Mouse (Mus musculus) MEL (cell line): ENCODE results near the gene Acot7. TPM values are rescaled to one million over a fixed set of nuclear protein-coding genes. Genes with fewer than 3 reads are reported as not detected.

ENCODE experiments used
- DNase-seq: peaks from one replicate; pipeline ENCODE4 v3.0.0; 2011; ENCODE audit warnings: low read depth, low spot score
- H3K27ac ChIP-seq: 2 replicates; pipeline ENCODE4 v1.5.1; 2012; ENCODE audit warnings: low read depth, mild to moderate bottlenecking, control low read depth, low read length, moderate library complexity; ENCODE audit not compliant: control insufficient read depth
- H3K27me3 ChIP-seq, 2 experiments: fragments of 150-350 bp in 1 of 2; sonication (generic) in 1 of 2; 2 replicates each; pipeline ENCODE4 v1.6.1; 2012; ENCODE audit warnings: low read length in 2 of 2, mild to moderate bottlenecking in 2 of 2, improper control_type of control experiment in 1 of 2, moderate library complexity in 1 of 2; ENCODE audit not compliant: insufficient read depth in 2 of 2, control insufficient read depth in 1 of 2
- H3K36me3 ChIP-seq, 2 experiments: 2 replicates each; pipeline ENCODE4 v1.6.1; 2012 to 2014; ENCODE audit warnings: low read length in 2 of 2, improper control_type of control experiment in 1 of 2, inconsistent platforms in 1 of 2, mild to moderate bottlenecking in 1 of 2; ENCODE audit not compliant: insufficient read depth in 2 of 2, control insufficient read depth in 1 of 2
- H3K4me1 ChIP-seq, 2 experiments: fragments of 150-350 bp in 1 of 2; sonication (generic) in 1 of 2; 2 replicates each; pipeline ENCODE4 v1.6.1; 2012; ENCODE audit warnings: low read length in 2 of 2, improper control_type of control experiment in 1 of 2, mild to moderate bottlenecking in 1 of 2; ENCODE audit not compliant: insufficient read depth in 2 of 2, control insufficient read depth in 1 of 2
- H3K4me3 ChIP-seq, 2 experiments: fragments of 150-350 bp in 1 of 2; sonication (generic) in 1 of 2; 2 replicates each; pipeline ENCODE4 v1.5.1; 2012; ENCODE audit warnings: low read depth in 2 of 2, low read length in 2 of 2, mild to moderate bottlenecking in 2 of 2, moderate library complexity in 2 of 2, control low read depth in 1 of 2, improper control_type of control experiment in 1 of 2; ENCODE audit not compliant: control insufficient read depth in 1 of 2, insufficient read depth in 1 of 2
- H3K79me2 ChIP-seq: 2 replicates; pipeline ENCODE4 v1.6.1; 2012; ENCODE audit warnings: mild to moderate bottlenecking, low read length, moderate library complexity; ENCODE audit not compliant: control insufficient read depth, poor library complexity, insufficient read depth
- H3K9ac ChIP-seq: 2 replicates; pipeline ENCODE4 v1.6.1; 2012; ENCODE audit warnings: low read depth, mild to moderate bottlenecking, control low read depth, low read length, moderate library complexity; ENCODE audit not compliant: control insufficient read depth, poor library complexity, severe bottlenecking
- H3K9me3 ChIP-seq: fragments of 150-350 bp; sonication (generic); replicated peaks from 2 replicates; pipeline ENCODE4 v1.6.1; 2012; ENCODE audit warnings: mild to moderate bottlenecking, low read length, improper control_type of control experiment, moderate library complexity; ENCODE audit not compliant: insufficient read depth
- BHLHE40 ChIP-seq: IDR thresholded peaks from 2 replicates; pipeline ENCODE4 v1.6.1; 2012; ENCODE audit warnings: low read depth, mild to moderate bottlenecking, inconsistent platforms, low read length, improper control_type of control experiment, borderline replicate concordance
- CTCF ChIP-seq, 3 experiments: IDR thresholded peaks in 2 of 3; conservative IDR thresholded peaks in 1 of 3; 2 replicates each; pipeline ENCODE4 v1.5.1; 2011 to 2012; ENCODE audit warnings: low read length in 3 of 3, low read depth in 2 of 3, mild to moderate bottlenecking in 2 of 3, improper control_type of control experiment in 1 of 3, inconsistent platforms in 1 of 3, mixed read lengths in 1 of 3, moderate library complexity in 1 of 3; ENCODE audit not compliant: control insufficient read depth in 1 of 3, insufficient read depth in 1 of 3, poor library complexity in 1 of 3, severe bottlenecking in 1 of 3
- E2F4 ChIP-seq: IDR thresholded peaks from 2 replicates; pipeline ENCODE4 v1.6.1; 2011; ENCODE audit warnings: low read depth, low read length, improper control_type of control experiment, borderline replicate concordance
- EP300 ChIP-seq, 2 experiments: IDR thresholded peaks; 2 replicates each; pipeline ENCODE4 v1.6.1; 2011; ENCODE audit warnings: improper control_type of control experiment in 2 of 2, low read length in 2 of 2, low read depth in 1 of 2, mild to moderate bottlenecking in 1 of 2
- ETS1 ChIP-seq: IDR thresholded peaks from 2 replicates; pipeline ENCODE4 v1.6.1; 2012; ENCODE audit warnings: low read depth, mild to moderate bottlenecking, inconsistent platforms, low read length, improper control_type of control experiment, moderate library complexity
- GABPA ChIP-seq: IDR thresholded peaks from 2 replicates; pipeline ENCODE4 v1.6.1; 2012; ENCODE audit warnings: low read depth, mild to moderate bottlenecking, inconsistent platforms, low read length, improper control_type of control experiment, moderate library complexity
- HCFC1 ChIP-seq: IDR thresholded peaks from 2 replicates; pipeline ENCODE4 v1.6.1; 2012; ENCODE audit warnings: low read depth, mild to moderate bottlenecking, inconsistent platforms, low read length, improper control_type of control experiment, moderate library complexity
- KAT2A ChIP-seq: conservative IDR thresholded peaks from 2 replicates; pipeline ENCODE4 v1.6.1; 2012; ENCODE audit warnings: low read depth, low read length, improper control_type of control experiment, inconsistent platforms
- MAX ChIP-seq: IDR thresholded peaks from 2 replicates; pipeline ENCODE4 v1.6.1; 2011; ENCODE audit warnings: low read length, improper control_type of control experiment
- MEF2A ChIP-seq: IDR thresholded peaks from 2 replicates; pipeline ENCODE4 v1.6.1; 2014; ENCODE audit warnings: low read depth, mild to moderate bottlenecking, inconsistent platforms, low read length, improper control_type of control experiment; ENCODE audit not compliant: poor library complexity, insufficient replicate concordance, severe bottlenecking; ENCODE audit errors: extremely low read depth
- MXI1 ChIP-seq: IDR thresholded peaks from 2 replicates; pipeline ENCODE4 v1.6.1; 2011; ENCODE audit warnings: mild to moderate bottlenecking, low read depth, low read length, improper control_type of control experiment
- MYB ChIP-seq: IDR thresholded peaks from 2 replicates; pipeline ENCODE4 v1.6.1; 2011; ENCODE audit warnings: mild to moderate bottlenecking, low read depth, low read length, improper control_type of control experiment
- MYC ChIP-seq: IDR thresholded peaks from 2 replicates; pipeline ENCODE4 v1.6.1; 2011; ENCODE audit warnings: low read depth, mild to moderate bottlenecking, low read length, improper control_type of control experiment, moderate library complexity
- NELFE ChIP-seq: IDR thresholded peaks from 2 replicates; pipeline ENCODE4 v1.6.1; 2011; ENCODE audit warnings: low read depth, low read length, improper control_type of control experiment
- NRF1 ChIP-seq: IDR thresholded peaks from 2 replicates; pipeline ENCODE4 v1.6.1; 2014; ENCODE audit warnings: low read depth, mild to moderate bottlenecking, inconsistent platforms, low read length, improper control_type of control experiment, moderate library complexity; ENCODE audit not compliant: poor library complexity, insufficient read depth, severe bottlenecking
- POLR2A ChIP-seq, 2 experiments: IDR thresholded peaks; 2 replicates each; pipeline ENCODE4 v1.6.1; 2011 to 2012; ENCODE audit warnings: low read length in 2 of 2, mild to moderate bottlenecking in 2 of 2, control low read depth in 1 of 2, improper control_type of control experiment in 1 of 2, low read depth in 1 of 2, moderate library complexity in 1 of 2; ENCODE audit not compliant: control insufficient read depth in 1 of 2, insufficient read depth in 1 of 2, poor library complexity in 1 of 2
- POLR2AphosphoS2 ChIP-seq: IDR thresholded peaks from 2 replicates; pipeline ENCODE4 v1.6.1; 2011; ENCODE audit warnings: low read length, improper control_type of control experiment
- POLR2AphosphoS5 ChIP-seq: IDR thresholded peaks from 2 replicates; pipeline ENCODE4 v1.6.1; 2012; ENCODE audit warnings: low read depth, borderline replicate concordance, mild to moderate bottlenecking, inconsistent platforms, low read length, moderate library complexity, mixed read lengths
- RAD21 ChIP-seq: IDR thresholded peaks from 2 replicates; pipeline ENCODE4 v1.6.1; 2011; ENCODE audit warnings: mild to moderate bottlenecking, low read depth, low read length, improper control_type of control experiment
- RCOR1 ChIP-seq: IDR thresholded peaks from 2 replicates; pipeline ENCODE4 v1.6.1; 2012; ENCODE audit warnings: low read depth, mild to moderate bottlenecking, inconsistent platforms, low read length, improper control_type of control experiment
- SIN3A ChIP-seq: IDR thresholded peaks from 2 replicates; pipeline ENCODE4 v1.6.1; 2012; ENCODE audit warnings: low read length, improper control_type of control experiment, inconsistent platforms
- SMC3 ChIP-seq: IDR thresholded peaks from 2 replicates; pipeline ENCODE4 v1.6.1; 2011; ENCODE audit warnings: low read depth, low read length, improper control_type of control experiment
- TAL1 ChIP-seq: IDR thresholded peaks from 2 replicates; pipeline ENCODE4 v1.6.1; 2012; ENCODE audit warnings: mild to moderate bottlenecking, inconsistent platforms, low read length, moderate library complexity, mixed read lengths
- TCF12 ChIP-seq: IDR thresholded peaks from 2 replicates; pipeline ENCODE4 v1.6.1; 2014; ENCODE audit warnings: low read depth, mild to moderate bottlenecking, inconsistent platforms, low read length, improper control_type of control experiment, moderate library complexity
- UBTF ChIP-seq: IDR thresholded peaks from 2 replicates; pipeline ENCODE4 v1.6.1; 2012; ENCODE audit warnings: low read depth, mild to moderate bottlenecking, inconsistent platforms, low read length, improper control_type of control experiment, moderate library complexity, borderline replicate concordance; ENCODE audit not compliant: insufficient read depth
- USF1 ChIP-seq: IDR thresholded peaks from 2 replicates; pipeline ENCODE4 v1.6.1; 2014; ENCODE audit warnings: low read depth, mild to moderate bottlenecking, inconsistent platforms, low read length, improper control_type of control experiment, moderate library complexity
- USF2 ChIP-seq, 2 experiments: IDR thresholded peaks; 2 replicates each; pipeline ENCODE4 v1.6.1; 2011 to 2012; ENCODE audit warnings: improper control_type of control experiment in 2 of 2, low read length in 2 of 2, borderline replicate concordance in 1 of 2, inconsistent platforms in 1 of 2, low read depth in 1 of 2, mild to moderate bottlenecking in 1 of 2; ENCODE audit not compliant: insufficient read depth in 1 of 2
- ZC3H11A ChIP-seq: IDR thresholded peaks from 2 replicates; pipeline ENCODE4 v1.6.1; 2012; ENCODE audit warnings: low read depth, mild to moderate bottlenecking, inconsistent platforms, low read length, improper control_type of control experiment
- ZKSCAN1 ChIP-seq: IDR thresholded peaks from 2 replicates; pipeline ENCODE4 v1.6.1; 2012; ENCODE audit warnings: low read depth, mild to moderate bottlenecking, inconsistent platforms, low read length, improper control_type of control experiment, moderate library complexity
- ZMIZ1 ChIP-seq: IDR thresholded peaks from 2 replicates; pipeline ENCODE4 v1.6.1; 2012; ENCODE audit warnings: low read depth, mild to moderate bottlenecking, inconsistent platforms, low read length, improper control_type of control experiment, moderate library complexity
- polyA plus RNA-seq, 2 experiments: library from polyadenylated mRNA; stranded (reverse) in 1 of 2; unstranded in 1 of 2; fragments of >175 nt in 1 of 2; fragments of >200 nt in 1 of 2; gene quantifications; 2 replicates each; pipeline versions ENCODE4 v1.2.1 to v1.2.4; 2012; ENCODE audit warnings: low replicate concordance in 2 of 2, low read depth in 1 of 2; ENCODE audit not compliant: insufficient read length in 2 of 2, insufficient read depth in 1 of 2, missing spikeins in 1 of 2
- total RNA-seq: library from RNA; depleted of rRNA; stranded (reverse); fragments of 300-350 nt; gene quantifications from 2 replicates; pipeline ENCODE4 v1.2.3, GENCODE M21; 2012

Acot7 gene
- total and polyA plus RNA-seq, 3 experiments, result 92.7 to 127 TPM; not detected in 1

- peak; percentile 58 for DNase-seq
- TF ChIP-seq RAD21, result peak; percentile 26
- TF ChIP-seq GABPA, result no peak
- TF ChIP-seq SMC3, result peak; percentile 49
- no peak for TF ChIP-seq USF1
- no peak for TF ChIP-seq MEF2A
- TF ChIP-seq POLR2AphosphoS2, result no peak
- no peak for TF ChIP-seq NELFE
- TF ChIP-seq BHLHE40, result no peak
- no peak for TF ChIP-seq ZC3H11A
- no peak for TF ChIP-seq EP300 (IDR thresholded peaks at IDR 0.05; ENCODE audit: low read depth in 1 of 2, low read length in 2 of 2)
- no peak for TF ChIP-seq UBTF
- TF ChIP-seq ETS1, result no peak
- TF ChIP-seq ZKSCAN1, result no peak
- TF ChIP-seq MYC, result 0 out of 2 replicates have a peak, but pooled peaks have one; percentile 27
- no peak for TF ChIP-seq TAL1
- TF ChIP-seq MYB, result no peak
- no peak for TF ChIP-seq TCF12
- TF ChIP-seq HCFC1, result no peak
- TF ChIP-seq POLR2A (IDR thresholded peaks at IDR 0.05; ENCODE audit: control insufficient read depth in 1 of 2, insufficient read depth in 1 of 2, low read depth in 1 of 2, low read length in 2 of 2, poor library complexity in 1 of 2), result no peak
- no peak for TF ChIP-seq MAX
- no peak for TF ChIP-seq RCOR1
- no peak for TF ChIP-seq USF2 (IDR thresholded peaks at IDR 0.05; ENCODE audit: borderline replicate concordance in 1 of 2, insufficient read depth in 1 of 2, low read depth in 1 of 2, low read length in 2 of 2)
- TF ChIP-seq MXI1, result no peak
- TF ChIP-seq E2F4, result no peak
- no peak for TF ChIP-seq KAT2A
- TF ChIP-seq NRF1, result no peak
- TF ChIP-seq ZMIZ1, result no peak
- no peak for TF ChIP-seq POLR2AphosphoS5
- peak; percentile 59 to 67 (median 65) for TF ChIP-seq CTCF (IDR thresholded peaks at IDR 0.05 in 2 of 3, conservative IDR thresholded peaks at IDR 0.05 in 1 of 3; ENCODE audit: control insufficient read depth in 1 of 3, insufficient read depth in 1 of 3, low read depth in 2 of 3, low read length in 3 of 3, poor library complexity in 1 of 3, severe bottlenecking in 1 of 3)
- TF ChIP-seq SIN3A, result no peak
Measured at GRCm38 (mm10) chr4:152264867-152265568, 87.1 kb downstream of the Acot7 start.

More at GRCm38 (mm10) chr4:152264867-152265568, 87.1 kb downstream of the Acot7 start:
- H3K79me2 ChIP-seq, result no peaks in the 10 kb centered on the region
- no peak overlapping the region for H3K9ac ChIP-seq
- no peaks in the 10 kb centered on the region for H3K36me3 ChIP-seq
- H3K4me3 ChIP-seq, result no peak overlapping the region
- no peaks in the 10 kb centered on the region for H3K27me3 ChIP-seq
- H3K27ac ChIP-seq, result no peak overlapping the region
- no peaks in the 10 kb centered on the region for H3K4me1 ChIP-seq
- no peaks in the 10 kb centered on the region for H3K9me3 ChIP-seq
